Mouse (Mus musculus) hindbrain, embryonic 15.5 days (tissue): ENCODE results near the gene Fkbp5. TPM values are rescaled to one million over a fixed set of nuclear protein-coding genes. Genes with fewer than 3 reads are reported as not detected.

Experiments used
- ATAC-seq: fragments of 200-750 bp; cut with Nextera tagmentation; 2 replicates; pipeline ENCODE4 v1.8.0; 2017; ENCODE audit warnings: low read depth, moderate number of reproducible peaks, moderate TSS enrichment; ENCODE audit not compliant: low FRiP score
- H3K27ac ChIP-seq: fragments of 300-500 bp; sonication (generic); replicated peaks from 2 replicates; pipeline ENCODE4 v1.5.1; 2015; ENCODE audit warnings: mild to moderate bottlenecking, inconsistent platforms
- H3K27me3 ChIP-seq: fragments of 300-500 bp; sonication (generic); 2 replicates; pipeline ENCODE4 v1.6.1; 2015; ENCODE audit warnings: control low read depth, inconsistent platforms
- H3K36me3 ChIP-seq: fragments of 300-500 bp; sonication (generic); 2 replicates; pipeline ENCODE4 v1.6.1; 2015; ENCODE audit warnings: control low read depth, inconsistent platforms
- H3K4me1 ChIP-seq: fragments of 300-500 bp; sonication (generic); replicated peaks from 2 replicates; pipeline ENCODE4 v1.6.1; 2015; ENCODE audit warnings: control low read depth, inconsistent platforms
- H3K4me2 ChIP-seq: fragments of 300-500 bp; sonication (generic); 2 replicates; pipeline ENCODE4 v1.6.1; 2015; ENCODE audit warnings: moderate library complexity, mild to moderate bottlenecking, inconsistent platforms
- H3K4me3 ChIP-seq: fragments of 300-500 bp; sonication (generic); 2 replicates; pipeline ENCODE4 v1.5.1; 2015; ENCODE audit warnings: mild to moderate bottlenecking, inconsistent platforms
- H3K9ac ChIP-seq: fragments of 300-500 bp; sonication (generic); 2 replicates; pipeline ENCODE4 v1.6.1; 2015; ENCODE audit warnings: inconsistent platforms
- H3K9me3 ChIP-seq: fragments of 300-500 bp; sonication (generic); 2 replicates; pipeline ENCODE4 v1.6.1; 2016; ENCODE audit warnings: control low read depth, inconsistent platforms
- WGBS: fragments of 180-500 bp; shearing (Covaris S2); methylation state at CpG from one replicate; pipeline ENCODE4 v1.1.7; 2015; 5-methylcytosine and 5-hydroxymethylcytosine counted together
- polyA plus RNA-seq: library from polyadenylated mRNA; unstranded; fragments of >200 nt; fragmentation: Nextera tagmentation; extraction: Ambion mirVana; gene quantifications from 2 replicates; pipeline ENCODE4 v1.2.1, GENCODE M21; 2015

Fkbp5 gene
- polyA plus RNA-seq, 1 experiment from 2014 or later, result 31.5 TPM

DNA sequence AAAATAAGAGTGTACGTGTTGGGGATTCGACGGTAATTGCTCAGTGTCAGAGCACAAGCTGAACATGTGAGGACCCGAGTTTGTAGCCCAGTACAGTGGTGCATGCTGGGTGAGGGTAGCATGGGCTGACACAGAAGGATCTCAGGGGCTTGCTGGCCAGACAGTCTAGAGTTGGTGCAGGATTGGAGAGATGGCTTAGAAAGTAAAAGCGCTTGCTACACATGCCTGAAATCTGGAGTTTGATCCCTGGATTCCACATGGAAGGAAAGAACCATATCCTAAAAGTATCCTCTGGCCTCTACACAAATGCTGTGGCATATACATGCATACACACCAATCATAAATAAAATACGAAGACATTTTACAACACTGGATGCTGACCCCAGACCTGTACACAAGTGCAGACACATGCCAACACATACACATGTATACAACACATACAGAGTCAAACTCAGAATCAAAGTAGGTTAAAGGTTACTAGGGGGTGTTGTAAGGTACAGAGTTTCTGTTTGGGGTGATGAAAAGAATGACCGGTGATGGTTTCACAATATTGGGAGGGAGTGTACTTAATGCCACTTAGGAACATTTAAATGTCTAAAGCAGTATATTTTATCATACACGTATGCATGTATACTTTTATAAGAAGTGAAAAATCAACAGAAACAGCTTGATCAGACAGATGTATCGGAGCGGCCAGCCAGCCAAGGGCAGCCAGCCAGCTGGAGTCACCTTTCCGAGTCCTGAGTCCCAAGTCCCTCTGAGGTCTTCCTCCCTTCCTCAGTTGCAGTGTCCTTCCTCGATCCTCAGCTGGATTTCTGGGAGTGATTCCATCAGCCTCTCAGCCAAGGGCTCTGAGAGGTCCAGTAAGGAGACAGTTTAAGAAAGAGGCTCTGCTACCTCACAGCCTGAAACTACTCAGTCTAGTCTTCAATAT lies 71.2 kb downstream of the Fkbp5 start:
- no peak for ATAC-seq
- Histone ChIP-seq H3K4me2 (no peak overlapping the region), H3K4me1 (no peaks in the 10 kb centered on the region), H3K27me3 (no peaks in the 10 kb centered on the region), H3K36me3 (no peaks in the 10 kb centered on the region), H3K27ac (no peak overlapping the region), H3K4me3 (no peak overlapping the region), H3K9me3 (no peaks in the 10 kb centered on the region), H3K9ac (no peak overlapping the region)
- 90% methylated on average over 12 of the region's 12 CpGs for WGBS

DNA sequence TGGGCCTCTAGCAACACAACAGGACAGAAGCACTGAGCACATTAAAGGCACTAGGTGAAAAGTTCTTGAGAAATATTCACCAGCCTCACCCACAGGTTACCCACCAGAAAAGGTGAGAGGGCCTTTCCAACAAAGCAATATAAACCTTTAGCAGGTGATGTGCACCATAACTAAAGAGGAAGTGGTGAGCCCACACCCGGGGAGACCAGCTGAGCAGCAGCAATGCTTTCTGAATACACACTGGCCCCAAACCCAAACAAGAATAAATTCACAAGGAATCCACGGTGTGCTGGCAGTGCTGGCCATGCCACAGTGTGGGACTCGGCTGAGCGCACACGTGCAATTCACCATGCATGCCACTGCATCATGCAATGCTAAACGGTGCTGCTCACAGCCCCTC lies 74.7 kb downstream of the Fkbp5 start:
- Histone ChIP-seq H3K27ac (no peak overlapping the region), H3K4me2 (no peak overlapping the region), H3K36me3 (peaks cover 6% of the 10 kb centered on the region; the same call in 1 of the 2 replicates), H3K27me3 (no peaks in the 10 kb centered on the region), H3K4me1 (no peaks in the 10 kb centered on the region), H3K9me3 (no peaks in the 10 kb centered on the region), H3K4me3 (no peak overlapping the region), H3K9ac (no peak overlapping the region)
- 80% methylated on average over 6 of the region's 6 CpGs for WGBS
- no peak for ATAC-seq

GRCm38 (mm10) chr17:28438342-28439115 lies 78.8 kb downstream of the Fkbp5 start:
- Histone ChIP-seq H3K4me3 (no peak overlapping the region), H3K9me3 (no peaks in the 10 kb centered on the region), H3K4me1 (no peaks in the 10 kb centered on the region), H3K36me3 (peaks cover 10% of the 10 kb centered on the region), H3K27ac (no peak overlapping the region), H3K9ac (no peak overlapping the region), H3K27me3 (no peaks in the 10 kb centered on the region), H3K4me2 (no peak overlapping the region)
- 87% methylated on average over 6 of the region's 6 CpGs for WGBS
- ATAC-seq, result no peak

- no peaks in the 10 kb centered on the region for H3K27me3 ChIP-seq
- no peak overlapping the region for H3K27ac ChIP-seq
- no peaks in the 10 kb centered on the region for H3K9me3 ChIP-seq
- no peak for ATAC-seq
- no peaks in the 10 kb centered on the region for H3K4me1 ChIP-seq
- H3K4me3 ChIP-seq, result no peak overlapping the region
- no peak overlapping the region for H3K4me2 ChIP-seq
- 68% methylated on average over 2 of the region's 2 CpGs for WGBS
- peaks cover 10% of the 10 kb centered on the region for H3K36me3 ChIP-seq
- no peak overlapping the region for H3K9ac ChIP-seq
Observed at GRCm38 (mm10) chr17:28437938-28438337, 79.4 kb downstream of the Fkbp5 start.

GRCm38 (mm10) chr17:28434921-28435485 lies 82.3 kb downstream of the Fkbp5 start:
- no peaks in the 10 kb centered on the region for H3K27me3 ChIP-seq
- H3K4me3 ChIP-seq, result no peak overlapping the region
- no peak overlapping the region for H3K27ac ChIP-seq
- peaks cover 10% of the 10 kb centered on the region for H3K36me3 ChIP-seq
- H3K4me1 ChIP-seq, result no peaks in the 10 kb centered on the region
- H3K9me3 ChIP-seq, result no peaks in the 10 kb centered on the region
- 88% methylated on average over 5 of the region's 5 CpGs for WGBS
- H3K4me2 ChIP-seq, result no peak overlapping the region
- H3K9ac ChIP-seq, result no peak overlapping the region
- no peak for ATAC-seq

- H3K4me2 ChIP-seq, result no peak overlapping the region
- no peak for ATAC-seq
- WGBS, result 92% methylated on average over 6 of the region's 6 CpGs
Observed at GRCm38 (mm10) chr17:28433029-28433428, 84.3 kb downstream of the Fkbp5 start.

GRCm38 (mm10) chr17:28431931-28432335 lies 85.4 kb downstream of the Fkbp5 start:
- Histone ChIP-seq H3K4me1 (no peaks in the 10 kb centered on the region), H3K4me2 (no peak overlapping the region), H3K27ac (no peak overlapping the region), H3K27me3 (no peaks in the 10 kb centered on the region), H3K4me3 (no peak overlapping the region), H3K36me3 (peaks cover under 1% of the 10 kb centered on the region; the same call in 1 of the 2 replicates), H3K9me3 (no peaks in the 10 kb centered on the region), H3K9ac (no peak overlapping the region)
- 95% methylated on average over 6 of the region's 6 CpGs for WGBS
- no peak for ATAC-seq

More at GRCm38 (mm10) chr17:28433029-28433428, 84.3 kb downstream of the Fkbp5 start:
- no peak overlapping the region for H3K4me3 ChIP-seq
- H3K36me3 ChIP-seq, result peaks cover 4% of the 10 kb centered on the region; the same call in 1 of the 2 replicates
- H3K27ac ChIP-seq, result no peak overlapping the region
- no peaks in the 10 kb centered on the region for H3K9me3 ChIP-seq
- no peaks in the 10 kb centered on the region for H3K4me1 ChIP-seq
- H3K9ac ChIP-seq, result no peak overlapping the region
- no peaks in the 10 kb centered on the region for H3K27me3 ChIP-seq

GRCm38 (mm10) chr17:28431038-28431437 lies 86.3 kb downstream of the Fkbp5 start:
- whole genome bisulfite sequencing, result 78% methylated on average over 7 of the region's 7 CpGs
- Histone ChIP-seq H3K27ac (no peak overlapping the region), H3K4me1 (no peaks in the 10 kb centered on the region), H3K4me3 (no peak overlapping the region), H3K4me2 (no peak overlapping the region), H3K9me3 (no peaks in the 10 kb centered on the region), H3K36me3 (no peaks in the 10 kb centered on the region), H3K27me3 (no peaks in the 10 kb centered on the region), H3K9ac (no peak overlapping the region)
- ATAC-seq, result no peak

DNA sequence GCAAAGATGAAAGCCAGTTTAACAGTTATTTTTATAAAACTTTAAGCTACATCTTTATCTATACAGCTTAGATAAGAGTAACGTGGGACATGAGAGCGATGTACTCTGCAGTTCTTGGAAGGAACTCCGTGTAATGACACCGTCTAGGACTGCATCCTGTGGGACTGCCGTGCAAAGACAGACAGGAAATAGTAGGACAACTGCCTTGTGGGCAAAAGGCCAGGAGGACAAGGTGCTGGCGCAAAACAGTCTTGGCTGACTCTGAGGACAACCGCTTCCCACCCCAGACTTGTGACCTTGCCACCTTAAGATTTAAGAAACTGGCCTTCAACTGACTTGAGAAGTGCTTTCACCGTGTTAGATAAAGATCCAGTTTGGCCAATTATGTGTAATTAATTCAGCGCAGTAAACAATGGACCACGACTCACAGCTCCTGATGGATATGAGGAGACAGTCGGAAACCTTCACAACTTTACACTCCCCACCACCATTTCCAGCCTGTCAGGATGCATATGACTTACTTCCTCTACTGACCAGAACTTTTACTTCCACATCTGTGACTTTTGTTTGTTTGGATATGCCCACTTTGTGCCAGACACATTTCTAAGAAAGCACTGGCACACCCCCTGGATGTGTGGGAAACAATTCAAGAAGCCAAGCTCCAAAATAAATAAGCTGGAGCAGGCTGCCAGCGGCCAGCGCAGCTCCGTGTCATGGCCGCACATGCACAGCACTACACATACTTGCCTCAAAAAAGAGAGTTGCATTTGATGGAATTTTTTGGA lies 88.7 kb downstream of the Fkbp5 start:
- no peak overlapping the region for H3K9ac ChIP-seq
- no peaks in the 10 kb centered on the region for H3K9me3 ChIP-seq
- H3K4me3 ChIP-seq, result no peak overlapping the region
- no peaks in the 10 kb centered on the region for H3K36me3 ChIP-seq
- no peak overlapping the region for H3K4me2 ChIP-seq
- 79% methylated on average over 15 of the region's 15 CpGs for WGBS
- no peaks in the 10 kb centered on the region for H3K4me1 ChIP-seq
- no peaks in the 10 kb centered on the region for H3K27me3 ChIP-seq
- no peak for ATAC-seq
- no peak overlapping the region for H3K27ac ChIP-seq

GRCm38 (mm10) chr17:28427666-28428065 lies 89.7 kb downstream of the Fkbp5 start:
- Histone ChIP-seq H3K4me3 (no peak overlapping the region), H3K36me3 (no peaks in the 10 kb centered on the region), H3K9ac (no peak overlapping the region), H3K4me2 (no peak overlapping the region), H3K27ac (no peak overlapping the region), H3K9me3 (no peaks in the 10 kb centered on the region), H3K4me1 (no peaks in the 10 kb centered on the region), H3K27me3 (no peaks in the 10 kb centered on the region)
- WGBS, result 94% methylated on average over 6 of the region's 6 CpGs
- no peak for ATAC-seq

DNA sequence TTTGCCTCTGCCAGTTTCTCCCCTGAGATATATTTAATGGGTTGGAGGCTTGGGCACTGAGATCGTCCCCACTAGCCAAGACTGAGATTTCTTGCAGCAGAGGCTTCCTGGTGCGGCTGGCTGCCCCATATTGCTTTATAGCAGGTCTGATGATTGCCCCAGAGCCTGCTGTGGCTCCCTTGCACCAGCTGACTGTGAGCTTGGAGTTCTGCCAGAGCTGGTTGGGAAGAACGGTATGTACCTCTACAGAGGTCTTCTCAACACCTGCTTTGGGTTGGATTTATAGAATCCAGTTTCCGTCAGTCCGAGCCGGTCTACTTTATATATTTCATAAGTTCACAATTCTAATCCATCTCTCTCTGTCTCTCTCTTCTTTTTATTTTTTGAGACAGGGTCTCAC lies 93.0 kb downstream of the Fkbp5 start:
- no peak overlapping the region for H3K4me3 ChIP-seq
- no peak overlapping the region for H3K9ac ChIP-seq
- H3K4me1 ChIP-seq, result no peaks in the 10 kb centered on the region
- H3K36me3 ChIP-seq, result no peaks in the 10 kb centered on the region
- H3K9me3 ChIP-seq, result no peaks in the 10 kb centered on the region
- no peak for ATAC-seq
- no peak overlapping the region for H3K4me2 ChIP-seq
- no peak overlapping the region for H3K27ac ChIP-seq
- WGBS, result 71% methylated on average over 6 of the region's 6 CpGs
- H3K27me3 ChIP-seq, result no peaks in the 10 kb centered on the region
